Mouse (Mus musculus) neural tube, embryonic 13.5 days (tissue): Measurements from ENCODE around the gene Gcgr. TPM values are rescaled to one million over a fixed set of nuclear protein-coding genes. Genes with fewer than 3 reads are reported as not detected.

Source experiments
- ATAC-seq: fragments of 200-750 bp; cut with Nextera tagmentation; 2 replicates; pipeline ENCODE4 v1.8.0; 2017; ENCODE audit warnings: low read depth, mild to moderate bottlenecking, moderate TSS enrichment, moderate library complexity
- H3K27ac ChIP-seq: fragments of 300-500 bp; sonication (generic); replicated peaks from 2 replicates; pipeline ENCODE4 v1.5.1; 2015; ENCODE audit warnings: moderate library complexity, mild to moderate bottlenecking, inconsistent platforms
- H3K27me3 ChIP-seq: fragments of 300-500 bp; sonication (generic); 2 replicates; pipeline ENCODE4 v1.6.1; 2015; ENCODE audit warnings: mild to moderate bottlenecking, inconsistent platforms
- H3K36me3 ChIP-seq: fragments of 300-500 bp; sonication (generic); 2 replicates; pipeline ENCODE4 v1.6.1; 2015; ENCODE audit warnings: mild to moderate bottlenecking, inconsistent platforms
- H3K4me1 ChIP-seq: fragments of 300-500 bp; sonication (generic); replicated peaks from 2 replicates; pipeline ENCODE4 v1.6.1; 2015; ENCODE audit warnings: inconsistent platforms
- H3K4me2 ChIP-seq: fragments of 300-500 bp; sonication (generic); 2 replicates; pipeline ENCODE4 v1.6.1; 2015; ENCODE audit warnings: inconsistent platforms, mild to moderate bottlenecking, moderate library complexity
- H3K4me3 ChIP-seq: fragments of 300-500 bp; sonication (generic); 2 replicates; pipeline ENCODE4 v1.5.1; 2015; ENCODE audit warnings: mild to moderate bottlenecking, inconsistent platforms
- H3K9ac ChIP-seq: fragments of 300-500 bp; sonication (generic); 2 replicates; pipeline ENCODE4 v1.6.1; 2015; ENCODE audit warnings: moderate library complexity, mild to moderate bottlenecking, inconsistent platforms
- H3K9me3 ChIP-seq: fragments of 300-500 bp; sonication (generic); 2 replicates; pipeline ENCODE4 v1.6.1; 2016; ENCODE audit warnings: inconsistent platforms
- WGBS: fragments of 180-500 bp; shearing (Covaris S2); methylation state at CpG from one replicate; pipeline ENCODE4 v1.1.7; 2015; 5-methylcytosine and 5-hydroxymethylcytosine counted together
- polyA plus RNA-seq: library from polyadenylated mRNA; unstranded; fragments of >200 nt; fragmentation: Nextera tagmentation; extraction: Ambion mirVana; gene quantifications from 2 replicates; pipeline ENCODE4 v1.2.1, GENCODE M21; 2015

Gene Gcgr
- polyA plus RNA-seq, 1 experiment from 2014 or later: 0.20 TPM

DNA sequence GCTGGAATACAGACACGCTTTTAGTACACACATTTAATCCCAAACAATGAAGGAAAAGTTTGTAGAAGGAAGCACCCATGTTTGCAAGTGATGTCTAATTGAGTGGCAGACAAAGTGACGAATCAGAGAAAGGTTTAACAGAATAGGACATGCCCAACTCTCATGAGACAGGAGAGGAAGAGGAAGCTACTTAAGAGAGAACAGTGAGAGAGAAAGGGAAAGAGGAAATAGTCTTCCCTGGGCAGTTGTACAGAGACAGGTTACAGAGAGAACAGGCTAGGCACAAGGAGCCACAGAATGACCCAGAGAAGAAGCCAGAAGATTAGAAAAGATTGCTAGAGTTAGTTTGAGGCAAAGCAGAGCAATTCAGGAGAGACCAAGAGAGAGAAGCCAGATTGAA lies 4.5 kb upstream of the Gcgr start:
- Histone ChIP-seq H3K36me3 (no peaks in the 10 kb centered on the region), H3K4me2 (no peak overlapping the region), H3K9me3 (no peaks in the 10 kb centered on the region), H3K27me3 (peaks cover 37% of the 10 kb centered on the region), H3K9ac (no peak overlapping the region), H3K4me3 (no peak overlapping the region), H3K27ac (no peak overlapping the region), H3K4me1 (peaks cover 9% of the 10 kb centered on the region)
- WGBS: 84% methylated on average over 2 of the region's 2 CpGs
- no peak for ATAC-seq

DNA sequence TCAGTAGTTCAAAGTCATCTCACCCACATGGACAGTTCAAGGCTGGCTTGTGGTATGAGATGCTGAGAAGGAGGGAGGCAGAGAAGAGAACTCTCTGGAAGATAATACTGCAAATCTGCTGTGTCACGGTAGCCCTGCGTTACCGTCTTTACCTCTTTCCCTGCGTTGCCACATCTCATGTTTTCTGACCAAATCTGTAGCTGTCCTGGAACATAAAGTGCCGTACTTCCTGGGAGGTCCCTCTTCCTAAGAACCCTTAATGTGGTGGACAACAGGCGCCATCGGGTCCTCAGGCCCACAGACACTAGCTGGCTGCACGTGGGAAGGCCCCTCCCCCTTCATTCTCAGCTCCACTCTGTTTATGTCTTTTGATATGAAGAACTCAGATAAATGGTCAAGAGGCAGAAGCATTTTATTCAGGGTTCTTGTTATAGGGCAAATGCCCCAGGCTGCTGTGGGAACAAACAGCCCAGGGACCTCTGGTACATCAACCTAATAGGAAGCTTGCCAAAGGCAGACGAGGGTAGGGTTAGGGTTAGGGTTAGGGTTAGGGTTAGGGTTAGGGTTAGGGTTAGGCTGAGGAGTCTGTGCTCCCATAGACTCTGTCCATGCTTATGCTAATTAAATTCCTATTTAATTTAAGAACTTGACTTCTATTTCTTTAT lies 2.7 kb upstream of the Gcgr start:
- peaks cover 12% of the 10 kb centered on the region for H3K4me1 ChIP-seq
- no peak for ATAC-seq
- no peak overlapping the region for H3K9ac ChIP-seq
- no peak overlapping the region for H3K4me3 ChIP-seq
- peaks cover 56% of the 10 kb centered on the region for H3K27me3 ChIP-seq
- H3K36me3 ChIP-seq: no peaks in the 10 kb centered on the region
- 80% methylated on average over 9 of the region's 9 CpGs for WGBS
- H3K9me3 ChIP-seq: no peaks in the 10 kb centered on the region
- no peak overlapping the region for H3K27ac ChIP-seq
- no peak overlapping the region for H3K4me2 ChIP-seq

DNA sequence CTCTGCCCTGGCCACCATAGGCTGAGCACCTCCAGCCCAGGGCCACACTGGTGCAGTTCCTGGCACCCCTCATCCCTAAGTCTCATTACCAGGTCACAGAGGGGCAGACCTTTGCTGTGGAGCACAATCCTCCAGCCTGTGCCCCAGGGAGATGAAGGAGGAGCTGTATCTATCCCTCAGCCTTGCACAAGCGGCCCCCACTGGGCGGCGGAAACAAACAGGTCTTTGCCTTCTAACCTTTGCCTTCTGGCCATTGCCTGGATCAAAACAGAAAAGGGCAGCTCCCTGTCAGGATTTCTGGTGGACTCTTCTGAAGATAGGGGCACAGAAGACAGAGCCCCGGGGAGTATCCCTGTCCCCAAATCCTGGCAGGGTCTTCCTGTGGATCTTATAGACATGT lies 1.6 kb upstream of the Gcgr start:
- Histone ChIP-seq H3K27ac (no peak overlapping the region), H3K9me3 (no peaks in the 10 kb centered on the region), H3K4me3 (no peak overlapping the region), H3K27me3 (peaks cover 67% of the 10 kb centered on the region), H3K4me2 (no peak overlapping the region), H3K9ac (no peak overlapping the region), H3K4me1 (peaks cover 12% of the 10 kb centered on the region), H3K36me3 (no peaks in the 10 kb centered on the region)
- 57% methylated on average over 4 of the region's 4 CpGs for WGBS
- ATAC-seq: no peak

DNA sequence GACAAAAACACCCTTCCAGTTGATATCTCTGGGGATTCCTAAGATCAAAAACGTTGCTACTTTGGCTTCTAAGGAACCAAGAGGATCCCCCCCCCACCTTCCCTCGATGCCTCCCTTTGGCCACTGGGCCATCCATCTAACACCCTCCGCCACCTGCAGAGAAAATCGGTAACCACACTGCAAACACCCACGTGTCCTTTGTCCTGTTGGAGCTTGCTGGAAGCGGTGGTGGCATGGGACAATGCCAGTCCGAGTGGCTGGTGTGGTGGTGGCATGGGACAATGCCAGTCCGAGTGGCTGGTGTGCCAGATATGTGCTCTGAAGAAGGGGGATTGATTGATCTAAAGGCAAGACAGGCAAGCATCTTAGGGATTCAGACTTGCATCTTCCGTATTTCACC lies 1.1 kb downstream of the Gcgr start:
- Histone ChIP-seq H3K4me3 (no peak overlapping the region), H3K27me3 (peaks cover 76% of the 10 kb centered on the region), H3K9ac (no peak overlapping the region), H3K9me3 (no peaks in the 10 kb centered on the region), H3K27ac (no peak overlapping the region), H3K4me1 (peaks cover 12% of the 10 kb centered on the region), H3K4me2 (no peak overlapping the region), H3K36me3 (no peaks in the 10 kb centered on the region)
- WGBS: 28% methylated on average over 9 of the region's 9 CpGs
- ATAC-seq: no peak

DNA sequence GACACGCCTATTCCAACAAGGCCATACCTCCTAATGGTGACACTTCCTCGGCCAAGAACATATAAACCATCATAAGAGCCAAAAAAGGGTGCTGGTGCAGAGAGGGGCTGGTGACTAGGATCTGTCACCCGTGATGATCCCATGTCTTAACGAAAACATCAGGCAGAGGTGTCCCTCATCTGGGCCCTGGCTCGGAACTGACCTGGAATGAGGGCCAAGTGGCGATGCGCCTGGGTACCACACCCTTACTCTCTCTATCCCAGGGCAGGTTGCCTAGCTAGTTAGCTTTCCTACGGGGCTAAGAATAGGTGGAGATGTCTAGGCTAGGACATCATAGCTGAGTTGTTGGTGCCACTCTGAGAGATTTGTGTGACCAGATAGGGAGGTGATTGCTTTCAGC lies 3.6 kb downstream of the Gcgr start:
- H3K4me1 ChIP-seq: peaks cover 21% of the 10 kb centered on the region
- no peak for ATAC-seq
- no peak overlapping the region for H3K27ac ChIP-seq
- H3K27me3 ChIP-seq: peaks cover 57% of the 10 kb centered on the region
- no peak overlapping the region for H3K9ac ChIP-seq
- WGBS: 80% methylated on average over 8 of the region's 8 CpGs
- H3K4me3 ChIP-seq: no peak overlapping the region
- no peaks in the 10 kb centered on the region for H3K9me3 ChIP-seq
- H3K36me3 ChIP-seq: no peaks in the 10 kb centered on the region
- H3K4me2 ChIP-seq: no peak overlapping the region

DNA sequence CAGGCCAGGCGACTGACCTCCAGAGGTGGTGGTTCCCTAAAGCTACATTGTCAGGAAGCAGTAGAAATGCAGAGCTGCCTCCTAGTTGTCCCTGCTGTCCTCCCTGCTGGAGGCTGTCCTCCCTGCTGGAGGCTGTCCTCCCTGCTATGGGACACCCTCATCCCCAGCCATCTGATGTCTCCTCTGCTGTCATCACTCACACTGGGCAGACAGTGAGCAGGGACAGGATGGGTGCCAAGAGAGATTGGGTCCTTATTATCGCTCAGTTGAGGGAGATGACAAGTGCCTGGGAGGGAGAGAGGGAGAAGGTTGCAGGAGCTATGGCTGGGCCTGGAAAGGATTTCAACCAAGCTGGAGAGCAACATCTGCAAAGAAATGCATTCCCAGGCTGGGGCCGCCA lies 4.6 kb downstream of the Gcgr start:
- Histone ChIP-seq H3K4me3 (no peak overlapping the region), H3K9me3 (no peaks in the 10 kb centered on the region), H3K27ac (no peak overlapping the region), H3K4me1 (peaks cover 31% of the 10 kb centered on the region), H3K9ac (no peak overlapping the region), H3K36me3 (no peaks in the 10 kb centered on the region), H3K27me3 (peaks cover 47% of the 10 kb centered on the region), H3K4me2 (no peak overlapping the region)
- WGBS: 78% methylated on average over 3 of the region's 3 CpGs
- ATAC-seq: no peak

DNA sequence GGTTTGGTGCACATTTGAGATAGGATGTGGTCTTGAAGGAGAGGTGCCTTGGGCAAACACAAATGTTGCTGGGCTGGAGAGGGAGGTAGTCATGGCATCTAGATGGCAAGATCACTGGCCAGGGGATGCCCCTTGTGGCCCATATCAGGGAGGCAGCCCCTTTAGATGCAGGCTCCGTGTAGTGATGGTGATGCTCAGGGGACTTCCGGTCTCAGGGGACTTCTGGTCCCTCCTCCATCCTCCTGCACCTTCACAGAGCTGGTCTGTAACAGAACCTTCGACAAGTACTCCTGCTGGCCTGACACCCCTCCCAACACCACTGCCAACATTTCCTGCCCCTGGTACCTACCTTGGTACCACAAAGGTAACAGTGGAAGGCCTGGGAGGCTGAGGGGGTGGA lies 5.3 kb downstream of the Gcgr start:
- Histone ChIP-seq H3K27ac (no peak overlapping the region), H3K36me3 (no peaks in the 10 kb centered on the region), H3K4me3 (no peak overlapping the region), H3K9ac (no peak overlapping the region), H3K4me1 (peaks cover 28% of the 10 kb centered on the region), H3K27me3 (peaks cover 40% of the 10 kb centered on the region), H3K4me2 (no peak overlapping the region), H3K9me3 (no peaks in the 10 kb centered on the region)
- no peak for ATAC-seq
- 88% methylated on average over 3 of the region's 3 CpGs for WGBS

DNA sequence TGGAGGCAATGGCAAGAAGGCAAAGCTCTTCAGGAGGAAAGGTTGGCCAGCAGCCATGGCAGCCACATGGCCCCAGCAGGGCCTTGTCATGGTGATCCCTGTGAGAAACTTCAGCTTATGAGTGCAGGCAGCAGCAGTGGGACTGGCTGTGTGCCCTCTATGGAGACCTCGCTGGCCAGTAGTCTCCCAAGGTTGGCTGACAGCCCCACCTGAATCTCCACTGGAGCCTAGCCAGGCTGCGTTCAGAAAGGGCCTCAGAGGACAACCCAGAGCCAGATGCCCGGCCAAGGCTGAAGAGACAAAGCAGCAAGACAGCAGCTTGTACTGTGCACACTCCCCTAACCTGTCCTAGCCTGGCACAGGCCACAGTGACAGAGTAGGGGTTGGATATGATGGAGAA lies 8.0 kb downstream of the Gcgr start:
- H3K4me3 ChIP-seq: no peak overlapping the region
- H3K36me3 ChIP-seq: peaks cover 22% of the 10 kb centered on the region
- H3K4me2 ChIP-seq: no peak overlapping the region
- H3K9ac ChIP-seq: no peak overlapping the region
- WGBS: 78% methylated on average over 3 of the region's 3 CpGs
- H3K4me1 ChIP-seq: peaks cover 23% of the 10 kb centered on the region
- H3K27ac ChIP-seq: peak overlapping the region; percentile 75; the same call in 1 of the 2 replicates
- peaks cover 13% of the 10 kb centered on the region for H3K27me3 ChIP-seq
- no peaks in the 10 kb centered on the region for H3K9me3 ChIP-seq
- no peak for ATAC-seq

DNA sequence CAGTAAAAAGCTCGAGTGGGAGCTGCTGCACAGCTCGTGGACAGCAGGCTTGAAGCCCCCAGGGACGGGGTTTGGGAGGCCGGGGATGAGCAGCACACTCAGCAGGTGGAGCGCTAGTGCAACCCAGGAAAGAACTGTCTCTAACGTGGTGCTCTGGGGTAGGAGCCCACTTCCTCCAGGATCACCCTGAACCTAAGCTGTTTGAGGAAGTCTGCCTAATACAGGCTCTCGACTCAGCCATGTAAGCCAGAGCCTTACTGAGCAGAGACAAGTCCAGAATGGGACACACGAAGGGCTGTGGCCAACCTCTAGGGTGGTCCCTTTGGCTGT lies 8.4 kb downstream of the Gcgr start:
- Histone ChIP-seq H3K4me3 (no peak overlapping the region), H3K9me3 (no peaks in the 10 kb centered on the region), H3K27me3 (peaks cover 9% of the 10 kb centered on the region), H3K36me3 (peaks cover 26% of the 10 kb centered on the region), H3K4me2 (no peak overlapping the region), H3K4me1 (peaks cover 23% of the 10 kb centered on the region), H3K9ac (no peak overlapping the region), H3K27ac (peak overlapping the region; percentile 75)
- no peak for ATAC-seq
- WGBS: 57% methylated on average over 8 of the region's 8 CpGs

DNA sequence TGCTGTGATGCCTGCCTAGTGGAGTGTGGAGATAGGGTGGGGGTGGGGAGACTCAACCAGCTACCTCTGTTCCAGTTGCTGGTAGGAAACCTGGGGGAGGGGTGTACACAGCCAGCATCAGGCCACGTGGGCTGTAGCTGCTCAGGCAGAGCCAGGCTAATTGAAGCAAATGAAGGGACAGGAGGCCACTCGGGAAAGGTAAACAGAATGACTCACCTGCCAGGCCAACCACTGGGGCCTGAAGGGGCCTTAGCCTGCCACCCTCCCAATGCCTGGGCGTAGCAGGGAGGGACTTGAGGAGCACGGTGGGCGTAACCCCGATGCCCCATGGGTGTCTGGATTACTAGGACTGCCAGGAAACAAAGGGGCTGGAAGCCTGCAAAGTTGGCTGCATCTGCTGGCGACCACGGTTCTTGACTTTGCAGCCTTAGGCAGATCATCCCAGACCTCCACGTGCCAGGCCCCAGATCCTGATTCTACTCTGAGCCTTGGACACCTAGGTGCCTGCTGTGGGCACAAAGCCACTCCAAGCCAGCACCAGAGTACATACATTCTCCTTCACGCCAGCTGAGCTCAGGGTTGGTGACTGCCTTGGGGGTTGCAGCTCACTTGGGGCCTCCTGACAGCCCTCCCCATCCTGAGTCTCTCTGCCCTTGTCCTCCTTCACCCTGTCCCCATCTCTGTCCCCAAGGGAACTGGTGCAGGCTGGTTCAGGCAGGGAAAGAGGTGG lies 9.0 kb downstream of the Gcgr start:
- Histone ChIP-seq H3K27ac (peak overlapping the region; percentile 75), H3K9ac (peak overlapping the region; percentile 49), H3K27me3 (peaks cover 4% of the 10 kb centered on the region), H3K36me3 (peaks cover 32% of the 10 kb centered on the region), H3K9me3 (no peaks in the 10 kb centered on the region), H3K4me1 (peaks cover 23% of the 10 kb centered on the region), H3K4me2 (no peak overlapping the region), H3K4me3 (no peak overlapping the region)
- ATAC-seq: peak; percentile 76
- 28% methylated on average over 10 of the region's 10 CpGs for WGBS

DNA sequence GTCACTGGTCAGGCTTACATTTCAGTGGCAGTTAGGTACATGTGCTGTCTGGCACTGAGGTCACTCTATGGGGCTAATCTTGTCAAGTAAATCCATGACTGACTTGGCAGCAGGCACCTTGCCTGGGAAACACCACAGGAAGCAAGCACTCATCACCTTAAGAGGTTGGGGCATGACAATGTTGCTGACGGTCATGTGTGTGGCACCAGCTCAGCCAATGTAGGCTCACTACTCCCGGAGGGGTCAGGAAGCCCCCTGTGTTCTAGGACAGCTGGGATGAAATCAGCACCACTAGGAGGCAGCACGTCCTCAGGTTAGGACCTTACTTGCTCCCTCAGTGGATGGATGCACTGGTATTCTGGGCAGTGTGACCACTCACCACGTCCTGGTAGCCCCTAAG lies 11.4 kb downstream of the Gcgr start:
- H3K4me2 ChIP-seq: no peak overlapping the region
- no peak for ATAC-seq
- H3K4me3 ChIP-seq: no peak overlapping the region
- no peaks in the 10 kb centered on the region for H3K9me3 ChIP-seq
- no peak overlapping the region for H3K27ac ChIP-seq
- no peaks in the 10 kb centered on the region for H3K27me3 ChIP-seq
- peaks cover 44% of the 10 kb centered on the region for H3K36me3 ChIP-seq
- H3K4me1 ChIP-seq: peaks cover 29% of the 10 kb centered on the region
- no peak overlapping the region for H3K9ac ChIP-seq
- WGBS: 53% methylated on average over 4 of the region's 4 CpGs

DNA sequence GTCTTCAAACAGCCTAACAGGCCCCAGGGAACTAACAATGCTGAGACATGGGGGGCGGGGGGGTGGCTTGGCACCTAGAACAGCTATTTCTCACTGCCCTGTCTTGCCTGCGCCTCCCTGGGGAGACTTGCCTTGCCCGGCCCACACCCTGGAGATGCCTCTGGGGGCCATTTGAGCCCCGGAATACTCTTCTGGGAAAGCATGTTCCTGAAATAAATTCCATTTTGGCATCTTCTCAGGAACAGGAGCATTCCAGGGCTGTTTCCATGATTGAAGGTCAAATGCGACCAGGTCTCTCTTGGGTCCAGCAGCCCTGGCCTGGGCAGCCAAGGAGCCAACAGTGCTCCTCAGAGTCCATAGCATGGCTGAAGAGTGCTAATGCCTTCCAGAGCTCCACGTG lies 11.9 kb downstream of the Gcgr start:
- Histone ChIP-seq H3K27ac (no peak overlapping the region), H3K9ac (no peak overlapping the region), H3K36me3 (peaks cover 44% of the 10 kb centered on the region), H3K4me1 (peaks cover 32% of the 10 kb centered on the region), H3K4me2 (no peak overlapping the region), H3K9me3 (no peaks in the 10 kb centered on the region), H3K27me3 (no peaks in the 10 kb centered on the region), H3K4me3 (no peak overlapping the region)
- ATAC-seq: no peak
- 85% methylated on average over 6 of the region's 6 CpGs for WGBS

DNA sequence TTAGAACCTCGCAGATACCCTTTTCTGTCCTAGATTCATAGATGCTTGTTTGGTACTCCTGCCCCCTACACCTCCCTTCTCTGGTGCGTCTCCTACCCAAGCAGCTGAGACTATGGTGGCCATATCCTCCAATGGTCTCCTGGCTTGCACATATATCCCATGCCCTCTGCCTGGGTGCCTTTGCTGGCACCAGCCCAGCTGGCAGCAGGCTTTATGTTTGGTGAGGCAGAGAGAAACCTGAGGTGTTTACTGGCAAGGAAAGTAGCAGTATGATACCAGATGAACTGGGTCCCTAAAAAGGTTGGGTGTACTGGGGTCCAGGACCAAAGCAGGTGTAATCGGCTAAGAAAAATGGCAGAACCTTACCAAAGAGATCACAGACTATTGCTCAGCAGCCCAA lies 15.5 kb downstream of the Gcgr start:
- Histone ChIP-seq H3K4me2 (no peak overlapping the region), H3K36me3 (peaks cover 44% of the 10 kb centered on the region), H3K4me3 (no peak overlapping the region), H3K27me3 (no peaks in the 10 kb centered on the region), H3K27ac (no peak overlapping the region), H3K4me1 (peaks cover 33% of the 10 kb centered on the region), H3K9me3 (no peaks in the 10 kb centered on the region), H3K9ac (0 out of 2 replicates have a peak overlapping the region, but pooled peaks have one; percentile 17)
- WGBS: 96% methylated on average over 3 of the region's 3 CpGs
- no peak for ATAC-seq
